13 mouse cellular contexts compared by ENCODE assay signal in genomic region chr9:61859438-61859837, GRCm38 (mm10). TPM values are rescaled to one million over a fixed set of nuclear protein-coding genes. Genes with fewer than 3 reads are reported as not detected.
A peak's percentile ranks its signal among the peaks of the same experiment; 100 is the strongest.
DNase-seq lines count a peak whose midpoint lies in the region; ATAC-seq and TF ChIP-seq lines count a peak whose summit lies in the region.
"Had no signal": no experiment of that assay in that cellular context is flagged by ENCODE, and none has a peak within 500 bp of the region (broad histone marks: within the 10 kb centered on the region; RNA-seq: fewer than 3 reads in every experiment).

No protein-coding gene starts in this region.

- peaks cover 7% of the 10 kb centered on the region; the same call in 1 of the 2 replicates for H3K4me1 ChIP-seq in heart, embryonic 12.5 days (replicated peaks)
- H3K4me1 ChIP-seq in lung, postnatal 0 days (ENCODE audit: insufficient read depth, low read depth, low read length) = 0 out of 2 replicates have a peak, but pooled peaks cover 7% of the 10 kb centered on the region
- peaks cover 19% of the 10 kb centered on the region for H3K4me1 ChIP-seq in limb, embryonic 12.5 days (replicated peaks)

- no peak overlapping the region for H3K9ac ChIP-seq in heart, embryonic 12.5 days
- H3K9ac ChIP-seq in lung, postnatal 0 days (replicated peaks; ENCODE audit: low read depth) = no peak overlapping the region
- no peak overlapping the region for H3K9ac ChIP-seq in limb, embryonic 12.5 days (replicated peaks)
- H3K9ac ChIP-seq: embryonic facial prominence, embryonic 15.5 days; hindbrain, embryonic 14.5 days; liver, postnatal 0 days had no signal

- H3K4me3 ChIP-seq in heart, embryonic 12.5 days = no peak overlapping the region
- H3K4me3 ChIP-seq in lung, postnatal 0 days (ENCODE audit: low read depth, low read length) = no peak overlapping the region
- no peak overlapping the region for H3K4me3 ChIP-seq in limb, embryonic 12.5 days (replicated peaks)
- H3K4me3 ChIP-seq: embryonic facial prominence, embryonic 15.5 days; heart, adult 2 months had no signal

- ATAC-seq in heart, embryonic 12.5 days (ENCODE audit: insufficient number of reproducible peaks, low FRiP score) = no peak
- no peak for ATAC-seq in lung, postnatal 0 days
- no peak for ATAC-seq in limb, embryonic 12.5 days (ENCODE audit: insufficient number of reproducible peaks, insufficient read depth, low FRiP score, low TSS enrichment, low read depth)
- ATAC-seq: liver, postnatal 0 days; midbrain, embryonic 16.5 days had no signal

- peak overlapping the region; percentile 10; the same call in 1 of the 2 replicates for H3K4me2 ChIP-seq in heart, embryonic 12.5 days
- 0 out of 2 replicates have a peak overlapping the region, but pooled peaks have one; percentile 14 for H3K4me2 ChIP-seq in lung, postnatal 0 days (replicated peaks; ENCODE audit: low read depth, low read length)
- peak overlapping the region; percentile 21 for H3K4me2 ChIP-seq in limb, embryonic 12.5 days
- H3K4me2 ChIP-seq: embryonic facial prominence, embryonic 15.5 days; hindbrain, embryonic 14.5 days had no signal

- no peak for TF ChIP-seq EP300 in lung, postnatal 0 days (IDR thresholded peaks at IDR 0.05)

- H3K36me3 ChIP-seq in heart, embryonic 12.5 days = no peaks in the 10 kb centered on the region
- no peaks in the 10 kb centered on the region for H3K36me3 ChIP-seq in lung, postnatal 0 days (ENCODE audit: insufficient read depth, low read length)
- no peaks in the 10 kb centered on the region for H3K36me3 ChIP-seq in limb, embryonic 12.5 days
- H3K36me3 ChIP-seq: embryonic facial prominence, embryonic 15.5 days had no signal

- no peak for TF ChIP-seq CTCF in lung, postnatal 0 days (IDR thresholded peaks at IDR 0.05)

- WGBS in heart, embryonic 12.5 days = 49% methylated on average over 6 of the region's 6 CpGs
- WGBS in lung, postnatal 0 days = 14% methylated on average over 6 of the region's 6 CpGs
- 10% methylated on average over 6 of the region's 6 CpGs for WGBS in limb, embryonic 12.5 days

- DNase-seq in heart, adult 18-20 months = no peak
- peak; percentile 17 for DNase-seq in lung, postnatal 0 days (ENCODE audit: low spot score)
- DNase-seq in lung, postnatal 10 days = no peak
- DNase-seq in thymus, postnatal 25 days = peak; percentile 48
- no peak for DNase-seq in cerebellum, adult 11-12 months
- DNase-seq in retina, postnatal 1 day = no peak

- peaks cover 47% of the 10 kb centered on the region for H3K27me3 ChIP-seq in heart, embryonic 12.5 days (replicated peaks)
- peaks cover 38% of the 10 kb centered on the region for H3K27me3 ChIP-seq in lung, postnatal 0 days (replicated peaks; ENCODE audit: insufficient read depth, low read length)
- peaks cover 9% of the 10 kb centered on the region; the same call in 1 of the 2 replicates for H3K27me3 ChIP-seq in limb, embryonic 12.5 days

- no peaks in the 10 kb centered on the region for H3K9me3 ChIP-seq in heart, embryonic 12.5 days (replicated peaks)
- H3K9me3 ChIP-seq in lung, postnatal 0 days (ENCODE audit: low read length) = no peaks in the 10 kb centered on the region
- peaks cover 6% of the 10 kb centered on the region; the same call in 1 of the 2 replicates for H3K9me3 ChIP-seq in limb, embryonic 12.5 days
- H3K9me3 ChIP-seq: embryonic facial prominence, embryonic 15.5 days had no signal

- no peak overlapping the region for H3K27ac ChIP-seq in heart, embryonic 12.5 days (ENCODE audit: poor library complexity, severe bottlenecking)
- no peak overlapping the region for H3K27ac ChIP-seq in lung, postnatal 0 days (ENCODE audit: low read length)
- H3K27ac ChIP-seq in limb, embryonic 12.5 days = no peak overlapping the region
- H3K27ac ChIP-seq: embryonic facial prominence, embryonic 15.5 days; heart, adult 2 months; hindbrain, embryonic 14.5 days had no signal

RNA-seq across cellular contexts. Expression of gene Rplp1, which starts 54.9 kb away (rescaled TPM):
- 714 and 736 TPM in 2 replicates for polyA plus RNA-seq in heart, embryonic 12.5 days (2016; fragmentation: Nextera tagmentation; extraction: Ambion mirVana)
- total RNA-seq in heart, adult 18-20 months (2021) = 1,000 to 10,000 TPM; 1,497 to 1,660 TPM
- 997 and 1,182 TPM in 2 replicates for polyA plus RNA-seq in lung, postnatal 0 days (2015; fragmentation: Nextera tagmentation; extraction: Ambion mirVana)
- polyA plus RNA-seq in limb, embryonic 12.5 days (2016; fragmentation: Nextera tagmentation; extraction: Ambion mirVana) = 1,045 and 1,109 TPM in 2 replicates

Comparison
In these comparisons a context has a peak if more than half of its experiments do, and no peak if none do; other contexts are left out.
1. DNase-seq: peak in lung, postnatal 0 days (single experiment) and thymus, postnatal 25 days (single experiment); none in heart, adult 18-20 months (0 of 2), lung, postnatal 10 days (single experiment), cerebellum, adult 11-12 months (single experiment) and retina, postnatal 1 day (single experiment).
2. Peak in every context shown above with its lines, with median percentiles within 50 percentile points of each other: H3K4me2 ChIP-seq.